Mouse (Mus musculus) liver, embryonic 16.5 days (tissue): ENCODE measurements at regions not wholly inside any gene's neighbourhood (a gene's known extent, or its start where the extent isn't known, plus 50 kb on each side); places are given as distances from the start of the nearest gene placed in this dataset.

Experiments
- ATAC-seq: fragments of 200-750 bp; cut with Nextera tagmentation; 2 replicates; pipeline ENCODE4 v1.8.0; 2017; ENCODE audit warnings: low read depth, mild to moderate bottlenecking, moderate number of reproducible peaks, moderate library complexity
- H3K27ac ChIP-seq: fragments of 300-500 bp; sonication (generic); 2 replicates; pipeline ENCODE4 v1.5.1; 2014; ENCODE audit warnings: mild to moderate bottlenecking, low read length
- H3K27me3 ChIP-seq: fragments of 300-500 bp; sonication (generic); 2 replicates; pipeline ENCODE4 v1.6.1; 2014; ENCODE audit warnings: low read depth, low read length, mixed read lengths; ENCODE audit not compliant: control insufficient read depth, insufficient read depth
- H3K36me3 ChIP-seq: fragments of 300-500 bp; sonication (generic); 2 replicates; pipeline ENCODE4 v1.6.1; 2014; ENCODE audit warnings: mild to moderate bottlenecking; ENCODE audit not compliant: control insufficient read depth, insufficient read depth
- H3K4me1 ChIP-seq: fragments of 300-500 bp; sonication (generic); 2 replicates; pipeline ENCODE4 v1.6.1; 2014; ENCODE audit warnings: low read depth, low read length, mixed read lengths; ENCODE audit not compliant: control insufficient read depth
- H3K4me2 ChIP-seq: fragments of 300-500 bp; sonication (generic); 2 replicates; pipeline ENCODE4 v1.6.1; 2014; ENCODE audit warnings: low read depth, low read length, mixed read lengths
- H3K4me3 ChIP-seq: fragments of 300-500 bp; sonication (generic); 2 replicates; pipeline ENCODE4 v1.5.1; 2014; ENCODE audit warnings: low read depth, mild to moderate bottlenecking, low read length
- H3K9ac ChIP-seq: fragments of 300-500 bp; sonication (generic); 2 replicates; pipeline ENCODE4 v1.6.1; 2014; ENCODE audit warnings: low read depth, low read length
- H3K9me3 ChIP-seq: fragments of 300-500 bp; sonication (generic); replicated peaks from 2 replicates; pipeline ENCODE4 v1.6.1; 2016; ENCODE audit warnings: low read length; ENCODE audit not compliant: control insufficient read depth
- WGBS: fragments of 180-500 bp; shearing (Covaris S2); extraction: QIAGEN DNeasy Blood & Tissue Kit; methylation state at CpG from one replicate; pipeline ENCODE4 v1.1.7; 2014; ENCODE audit not compliant: insufficient replicate concordance; 5-methylcytosine and 5-hydroxymethylcytosine counted together

DNA sequence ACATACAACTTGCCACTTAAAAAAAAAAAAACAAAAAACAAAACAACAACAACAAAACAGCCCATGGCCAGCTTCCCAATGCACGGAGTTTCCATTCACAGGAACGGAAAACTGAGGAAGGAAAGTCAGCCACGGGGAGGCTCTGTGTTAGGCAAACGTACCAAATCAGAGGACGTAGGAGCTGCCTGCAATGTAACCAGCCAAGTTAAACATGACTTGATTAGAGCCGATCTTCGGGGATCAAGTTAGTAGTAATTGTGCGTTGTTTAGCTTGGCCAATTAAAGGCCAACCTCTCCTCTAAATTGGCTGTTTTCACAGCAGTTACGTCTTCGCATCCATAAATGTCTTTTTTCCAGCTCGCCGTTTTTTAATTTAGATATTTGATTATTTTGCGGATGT, 190.7 kb downstream of the Cd83 start:
- Histone ChIP-seq H3K4me3 (no peak overlapping the region), H3K9ac (no peak overlapping the region), H3K27me3 (no peaks in the 10 kb centered on the region), H3K36me3 (no peaks in the 10 kb centered on the region), H3K27ac (no peak overlapping the region), H3K4me2 (no peak overlapping the region), H3K4me1 (no peaks in the 10 kb centered on the region), H3K9me3 (no peaks in the 10 kb centered on the region)
- no peak for ATAC-seq
- 74% methylated on average over 13 of the region's 13 CpGs for WGBS

DNA sequence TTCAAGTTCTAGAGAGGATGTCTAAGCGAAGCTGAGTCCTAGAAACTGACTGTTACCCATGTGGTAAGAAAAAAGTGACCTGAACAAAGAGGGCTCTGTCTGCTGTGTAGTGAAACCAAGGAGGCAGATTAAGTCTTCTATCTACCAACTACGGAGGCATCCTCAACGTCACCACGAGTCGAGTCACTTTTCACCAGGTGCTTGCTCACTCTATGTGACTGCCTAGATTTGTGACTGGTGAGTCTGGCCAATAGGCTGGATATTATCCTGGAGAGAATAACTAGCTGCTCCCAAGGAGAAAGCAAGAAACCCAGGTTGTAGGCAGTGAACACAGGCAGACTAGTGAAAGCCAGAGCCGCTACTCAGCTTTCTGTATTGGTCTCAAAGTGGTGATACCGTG, 191.2 kb downstream of the Cd83 start:
- Histone ChIP-seq H3K27ac (no peak overlapping the region), H3K4me1 (no peaks in the 10 kb centered on the region)
- WGBS, result 76% methylated on average over 7 of the region's 7 CpGs

DNA sequence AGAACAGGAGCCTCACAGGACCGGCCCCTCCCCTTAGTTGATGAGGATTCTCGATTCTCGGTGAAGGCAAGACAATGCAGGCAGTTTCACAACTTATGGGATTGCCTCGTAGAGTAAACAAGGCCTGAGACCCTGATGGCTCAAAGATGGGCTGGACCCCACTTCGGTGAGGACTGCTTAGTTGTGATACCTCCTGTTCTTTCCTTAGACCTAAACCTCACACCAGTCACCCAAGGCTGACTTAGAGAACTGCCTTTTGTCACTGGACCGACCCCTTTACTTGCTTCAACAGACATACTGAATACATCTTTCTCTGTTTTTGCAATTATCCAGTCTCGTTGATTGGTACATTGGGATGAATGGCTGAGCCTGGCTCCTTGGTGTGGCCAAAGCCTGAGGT, 192.1 kb downstream of the Cd83 start:
- no peaks in the 10 kb centered on the region for H3K9me3 ChIP-seq
- H3K27ac ChIP-seq, result no peak overlapping the region
- WGBS, result 50% methylated on average over 7 of the region's 7 CpGs
- no peak overlapping the region for H3K4me2 ChIP-seq
- ATAC-seq, result no peak
- H3K9ac ChIP-seq, result no peak overlapping the region
- H3K4me1 ChIP-seq, result no peaks in the 10 kb centered on the region
- no peaks in the 10 kb centered on the region for H3K36me3 ChIP-seq
- H3K27me3 ChIP-seq, result no peaks in the 10 kb centered on the region
- no peak overlapping the region for H3K4me3 ChIP-seq

More for the DNA sequence above, 191.2 kb downstream of the Cd83 start:
- no peaks in the 10 kb centered on the region for H3K36me3 ChIP-seq
- H3K27me3 ChIP-seq, result no peaks in the 10 kb centered on the region
- H3K9ac ChIP-seq, result no peak overlapping the region
- no peaks in the 10 kb centered on the region for H3K9me3 ChIP-seq
- no peak for ATAC-seq
- no peak overlapping the region for H3K4me3 ChIP-seq
- no peak overlapping the region for H3K4me2 ChIP-seq

DNA sequence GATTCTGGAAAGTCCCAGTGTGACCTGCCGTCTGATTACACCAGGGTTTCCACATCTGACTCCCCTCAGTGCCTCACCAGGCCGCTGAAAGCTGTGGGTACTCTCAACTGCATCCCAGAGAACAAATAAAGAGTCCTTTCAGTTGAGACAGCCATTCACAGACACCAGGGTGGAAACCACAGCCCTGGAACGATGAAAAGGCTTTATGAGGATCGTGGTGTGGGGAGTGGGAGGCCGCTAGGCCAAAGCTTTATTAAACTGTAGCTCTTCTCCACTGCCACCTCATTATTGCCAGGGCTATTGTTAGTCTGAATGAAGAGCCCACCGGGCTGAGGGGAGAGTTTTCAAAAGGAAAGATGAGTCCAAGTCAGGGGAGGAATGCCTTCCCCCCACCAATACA, 202.8 kb downstream of the Cd83 start:
- 62% methylated on average over 6 of the region's 6 CpGs for WGBS
- Histone ChIP-seq H3K36me3 (no peaks in the 10 kb centered on the region), H3K27me3 (no peaks in the 10 kb centered on the region), H3K27ac (no peak overlapping the region), H3K4me2 (no peak overlapping the region), H3K4me3 (no peak overlapping the region), H3K9ac (no peak overlapping the region), H3K9me3 (no peaks in the 10 kb centered on the region), H3K4me1 (no peaks in the 10 kb centered on the region)
- ATAC-seq, result no peak

DNA sequence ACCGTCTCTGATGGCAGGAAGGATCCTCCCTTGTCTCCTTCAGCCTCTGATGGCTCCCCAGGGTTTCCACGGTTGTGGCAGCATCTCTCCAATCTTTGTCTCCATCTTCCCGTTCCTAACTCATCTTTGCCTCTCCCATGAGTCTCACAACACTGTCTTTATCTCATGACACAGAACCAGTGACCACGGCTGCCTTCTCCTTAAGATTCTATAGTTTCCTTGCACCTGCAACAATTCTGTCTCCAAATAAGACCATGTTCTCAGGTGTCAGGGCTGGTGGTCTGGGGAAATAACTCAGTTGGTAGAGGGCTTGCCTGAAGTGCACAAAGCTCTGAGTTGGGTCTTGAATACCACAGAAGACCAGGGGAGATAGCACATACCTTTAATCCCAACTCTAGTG, 203.8 kb downstream of the Cd83 start:
- Histone ChIP-seq H3K27me3 (no peaks in the 10 kb centered on the region), H3K4me1 (no peaks in the 10 kb centered on the region), H3K9me3 (no peaks in the 10 kb centered on the region), H3K36me3 (no peaks in the 10 kb centered on the region), H3K27ac (no peak overlapping the region), H3K4me2 (no peak overlapping the region), H3K9ac (no peak overlapping the region), H3K4me3 (no peak overlapping the region)
- WGBS, result 48% methylated on average over 4 of the region's 4 CpGs
- no peak for ATAC-seq

DNA sequence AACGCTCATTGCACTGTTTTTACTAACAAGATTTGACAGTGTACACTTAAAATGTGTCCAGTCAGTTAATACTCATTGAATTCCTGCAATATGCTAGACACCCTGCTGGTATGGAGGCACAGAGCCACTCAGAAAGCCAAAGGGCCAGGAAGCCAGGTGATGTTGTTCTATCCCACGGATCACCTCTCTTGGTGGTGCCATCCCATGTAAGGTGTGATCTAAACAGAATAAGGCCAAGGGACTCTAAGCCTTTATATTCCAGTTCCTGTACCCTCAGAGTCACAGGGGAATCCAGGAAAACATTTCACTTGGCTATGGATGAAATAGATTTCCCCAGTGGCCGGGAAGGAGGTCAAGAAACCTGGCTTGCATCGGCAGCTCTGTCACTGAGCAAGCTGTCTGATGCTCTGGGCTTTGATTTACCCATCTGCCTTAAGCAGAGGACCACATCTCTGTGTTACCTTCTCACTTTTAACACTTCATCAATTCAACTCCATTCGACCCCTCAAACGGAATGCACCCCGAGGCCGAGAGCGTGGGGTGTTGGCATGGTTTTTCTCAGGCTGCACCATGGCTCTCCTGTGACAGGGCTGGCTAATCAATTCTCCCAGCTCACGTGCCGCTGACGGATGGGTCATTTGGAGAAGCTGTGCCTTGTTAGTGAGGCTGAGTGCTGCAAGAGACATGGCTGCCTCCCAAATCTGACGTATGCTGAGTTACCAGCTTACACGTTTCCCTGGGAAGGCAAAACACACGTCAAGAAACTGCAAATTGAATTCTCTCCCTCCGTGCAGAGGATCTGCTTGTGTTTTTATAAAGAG, 205.9 kb downstream of the Cd83 start:
- no peaks in the 10 kb centered on the region for H3K4me1 ChIP-seq
- H3K27ac ChIP-seq, result no peak overlapping the region
- H3K4me3 ChIP-seq, result no peak overlapping the region
- no peaks in the 10 kb centered on the region for H3K36me3 ChIP-seq
- H3K27me3 ChIP-seq, result no peaks in the 10 kb centered on the region
- no peak for ATAC-seq
- H3K4me2 ChIP-seq, result no peak overlapping the region
- H3K9me3 ChIP-seq, result no peaks in the 10 kb centered on the region
- 54% methylated on average over 16 of the region's 16 CpGs for WGBS
- no peak overlapping the region for H3K9ac ChIP-seq

DNA sequence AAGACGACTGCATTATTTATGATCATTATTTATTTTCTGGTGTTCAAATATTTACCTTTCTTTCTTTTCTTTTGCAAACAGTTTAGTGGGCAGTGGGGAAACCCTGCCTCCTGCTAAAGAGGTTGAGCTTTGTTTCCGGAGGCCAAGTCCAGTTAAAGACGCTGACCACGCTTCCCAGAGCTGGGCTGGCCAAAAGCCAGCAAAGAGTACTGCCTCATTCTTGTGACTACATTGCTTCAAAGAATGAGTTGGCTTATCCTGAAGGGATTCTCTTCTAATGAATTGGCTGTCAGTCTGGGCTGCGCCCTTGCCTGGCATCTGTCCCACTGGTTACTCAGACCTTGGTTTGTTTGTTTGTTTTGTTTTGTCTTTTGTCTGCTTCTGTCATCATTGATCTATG, 207.2 kb downstream of the Cd83 start:
- H3K4me1 ChIP-seq, result no peaks in the 10 kb centered on the region
- no peak overlapping the region for H3K4me3 ChIP-seq
- H3K36me3 ChIP-seq, result no peaks in the 10 kb centered on the region
- H3K4me2 ChIP-seq, result no peak overlapping the region
- WGBS, result 33% methylated on average over 5 of the region's 5 CpGs
- H3K9ac ChIP-seq, result no peak overlapping the region
- peak; percentile 58; the same call in 1 of the 2 replicates for ATAC-seq
- no peaks in the 10 kb centered on the region for H3K9me3 ChIP-seq
- H3K27ac ChIP-seq, result no peak overlapping the region
- no peaks in the 10 kb centered on the region for H3K27me3 ChIP-seq

DNA sequence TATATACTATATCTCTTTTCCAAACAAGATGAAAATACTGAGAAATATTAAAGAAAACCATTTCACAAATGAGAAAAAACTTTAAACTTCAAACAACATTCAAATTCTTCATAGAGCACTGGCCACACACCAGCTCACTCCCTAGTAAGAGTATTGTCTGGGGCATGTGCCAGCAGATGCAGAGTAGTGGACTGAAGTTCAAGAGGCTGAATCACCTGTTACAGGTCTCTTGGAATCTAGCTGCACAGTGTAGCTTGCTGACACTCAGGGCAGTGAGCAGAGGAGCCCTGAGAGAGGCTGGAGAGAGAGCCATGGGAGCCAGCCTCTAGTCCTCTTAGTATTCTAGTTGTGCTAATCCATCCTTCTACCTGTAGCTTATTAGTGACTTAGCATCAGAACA, 208.4 kb downstream of the Cd83 start:
- H3K4me3 ChIP-seq, result no peak overlapping the region
- no peaks in the 10 kb centered on the region for H3K36me3 ChIP-seq
- ATAC-seq, result no peak

DNA sequence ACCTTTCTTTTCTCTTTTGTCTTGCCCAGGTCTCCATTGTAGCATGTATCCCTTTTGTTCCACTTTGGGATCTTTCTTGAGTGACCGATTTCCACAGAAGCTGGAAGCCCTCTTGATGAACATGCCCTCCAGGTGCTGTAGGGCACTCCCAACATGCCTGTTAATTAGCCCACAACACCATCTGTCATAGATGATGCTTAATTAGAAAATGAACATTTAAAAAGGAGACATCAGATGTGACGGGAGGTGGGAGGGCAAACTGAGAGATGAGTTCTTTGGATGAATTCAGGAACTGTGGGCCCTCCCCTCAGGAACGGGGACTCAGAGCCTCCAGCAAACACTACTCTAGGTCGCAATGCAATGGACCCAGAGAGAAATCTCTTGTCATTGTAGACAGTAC, 209.8 kb downstream of the Cd83 start:
- Histone ChIP-seq H3K9me3 (no peaks in the 10 kb centered on the region), H3K36me3 (no peaks in the 10 kb centered on the region), H3K4me2 (no peak overlapping the region), H3K4me1 (no peaks in the 10 kb centered on the region), H3K4me3 (no peak overlapping the region), H3K27ac (no peak overlapping the region), H3K9ac (no peak overlapping the region), H3K27me3 (no peaks in the 10 kb centered on the region)
- ATAC-seq, result no peak
- 62% methylated on average over 4 of the region's 4 CpGs for WGBS

More for the DNA sequence above, 208.4 kb downstream of the Cd83 start:
- H3K9ac ChIP-seq, result no peak overlapping the region
- H3K4me1 ChIP-seq, result no peaks in the 10 kb centered on the region
- no peak overlapping the region for H3K4me2 ChIP-seq
- no peaks in the 10 kb centered on the region for H3K27me3 ChIP-seq
- no peak overlapping the region for H3K27ac ChIP-seq
- H3K9me3 ChIP-seq, result no peaks in the 10 kb centered on the region
